Mouse (Mus musculus): ENCODE data around the gene Isy1.

- TF ChIP-seq CTCF (IDR thresholded peaks at IDR 0.05; ENCODE audit: control insufficient read depth, insufficient read depth, insufficient read length) (no peak), MAX (IDR thresholded peaks at IDR 0.05) (no peak), USF1 (IDR thresholded peaks at IDR 0.05; ENCODE audit: low read depth) (no peak), FOSL1 (IDR thresholded peaks at IDR 0.05; ENCODE audit: insufficient read depth, low read length, poor library complexity, severe bottlenecking) (no peak), CEBPB (IDR thresholded peaks at IDR 0.05; ENCODE audit: low read depth) (no peak), MYOG (IDR thresholded peaks at IDR 0.05; ENCODE audit: control insufficient read depth, extremely low read depth, insufficient read length) (no peak), MYOD1 (IDR thresholded peaks at IDR 0.05; ENCODE audit: control insufficient read depth, insufficient read length, low read depth) (no peak)
These were observed 43.0 kb downstream of the Isy1 start for GRCm38 (mm10) chr6:87795385-87796150.
